Mouse (Mus musculus) midbrain, embryonic 14.5 days (tissue): ENCODE data around the gene Ces1g. TPM values are rescaled to one million over a fixed set of nuclear protein-coding genes. Genes with fewer than 3 reads are reported as not detected.

Experiments used
- ATAC-seq: fragments of 200-750 bp; cut with Nextera tagmentation; 2 replicates; pipeline ENCODE4 v1.8.0; 2017; ENCODE audit warnings: moderate number of reproducible peaks, moderate library complexity; ENCODE audit not compliant: low FRiP score, low TSS enrichment
- DNase-seq: peaks from one replicate; pipeline ENCODE4 v3.0.0-alpha.2; 2015
- H3K27ac ChIP-seq: fragments of 300-500 bp; sonication (generic); replicated peaks from 2 replicates; pipeline ENCODE4 v1.5.1; 2014; ENCODE audit warnings: mild to moderate bottlenecking, low read depth, low read length, moderate library complexity
- H3K27me3 ChIP-seq: fragments of 300-500 bp; sonication (generic); 2 replicates; pipeline ENCODE4 v1.6.1; 2014; ENCODE audit warnings: low read length, control low read depth, mixed read lengths; ENCODE audit not compliant: control insufficient read depth, insufficient read depth
- H3K36me3 ChIP-seq: fragments of 300-500 bp; sonication (generic); 2 replicates; pipeline ENCODE4 v1.6.1; 2014; ENCODE audit warnings: low read length, control low read depth; ENCODE audit not compliant: control insufficient read depth, insufficient read depth
- H3K4me1 ChIP-seq: fragments of 300-500 bp; sonication (generic); 2 replicates; pipeline ENCODE4 v1.6.1; 2014; ENCODE audit warnings: mild to moderate bottlenecking, antibody characterized with exemption, low read length, control low read depth; ENCODE audit not compliant: control insufficient read depth, insufficient read depth
- H3K4me2 ChIP-seq: fragments of 300-500 bp; sonication (generic); 2 replicates; pipeline ENCODE4 v1.6.1; 2014; ENCODE audit warnings: mild to moderate bottlenecking, low read length, moderate library complexity
- H3K4me3 ChIP-seq: fragments of 300-500 bp; sonication (generic); replicated peaks from 2 replicates; pipeline ENCODE4 v1.5.1; 2014; ENCODE audit warnings: low read depth, low read length
- H3K9ac ChIP-seq: fragments of 300-500 bp; sonication (generic); replicated peaks from 2 replicates; pipeline ENCODE4 v1.6.1; 2014; ENCODE audit warnings: mild to moderate bottlenecking, low read length, moderate library complexity
- H3K9me3 ChIP-seq: fragments of 300-500 bp; sonication (generic); 2 replicates; pipeline ENCODE4 v1.6.1; 2016; ENCODE audit warnings: low read length, control low read depth, mixed read lengths; ENCODE audit not compliant: control insufficient read depth
- WGBS: fragments of 180-500 bp; shearing (Covaris S2); extraction: QIAGEN DNeasy Blood & Tissue Kit; methylation state at CpG from one replicate; pipeline ENCODE4 v1.1.7; 2014; 5-methylcytosine and 5-hydroxymethylcytosine counted together
- polyA plus RNA-seq: library from polyadenylated mRNA; unstranded; fragments of >200 nt; fragmentation: Nextera tagmentation; extraction: Ambion mirVana; gene quantifications from 2 replicates; pipeline ENCODE4 v1.2.1, GENCODE M21; 2014

Ces1g gene
- polyA plus RNA-seq, 1 experiment from 2014 or later = not detected

DNA sequence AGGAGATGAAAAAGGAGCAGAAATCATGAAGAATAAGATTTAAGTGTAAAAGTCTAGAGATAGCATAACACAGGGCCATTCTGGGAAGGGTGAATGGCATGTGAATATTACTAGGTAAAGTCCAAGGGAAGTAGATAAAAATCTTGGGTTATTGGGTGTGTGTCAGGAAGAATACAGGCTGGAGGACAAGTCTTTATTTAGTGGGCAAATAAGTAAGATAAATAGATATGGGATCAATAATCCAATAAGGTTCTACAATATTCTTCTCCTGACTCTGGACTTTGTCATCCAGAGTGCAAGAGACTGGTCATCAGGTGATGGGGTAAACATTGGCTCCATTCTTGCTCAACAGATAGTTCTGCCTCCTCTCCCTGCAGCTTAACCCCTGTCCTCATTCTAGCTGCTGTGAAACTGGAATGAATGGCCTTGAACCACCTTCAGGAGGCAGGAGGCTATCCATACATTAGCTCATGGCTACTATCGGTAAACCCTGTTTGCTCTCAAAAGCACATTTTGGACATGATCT, 84.6 kb downstream of the Ces1g start:
- Histone ChIP-seq H3K9me3 (no peaks in the 10 kb centered on the region), H3K9ac (no peak overlapping the region), H3K4me3 (no peak overlapping the region), H3K27me3 (no peaks in the 10 kb centered on the region), H3K4me2 (no peak overlapping the region), H3K27ac (no peak overlapping the region), H3K4me1 (no peaks in the 10 kb centered on the region), H3K36me3 (no peaks in the 10 kb centered on the region)
- 98% methylated on average over 1 of the region's 1 CpGs for WGBS
- no peak for DNase-seq
- no peak for ATAC-seq

Other genes with a start within 250 kb of the Ces1g start
- not detected in 2 replicates for gene Ces1c, start 206.0 kb downstream of the Ces1g start, polyA plus RNA-seq
- 0.55 TPM in 1 of 2 replicates, not detected in the other for gene Ces1d, start 139.5 kb downstream of the Ces1g start, polyA plus RNA-seq
- not detected in 2 replicates for gene Ces1e, start 107.7 kb downstream of the Ces1g start, polyA plus RNA-seq
- gene Ces1f, start 57.6 kb downstream of the Ces1g start, polyA plus RNA-seq = not detected in 2 replicates
- not detected in 2 replicates for gene Ces1h, start 42.4 kb upstream of the Ces1g start, polyA plus RNA-seq
- gene Ces5a, start 198.5 kb upstream of the Ces1g start, polyA plus RNA-seq = 0.61 and 0.93 TPM in 2 replicates